Mouse (Mus musculus) heart, adult 2 months (tissue): ENCODE measurements around the gene Ntn1.

Experiments
- CTCF ChIP-seq: fragments of 200-600 bp; IDR thresholded peaks from 2 replicates; pipeline ENCODE4 v1.8.1; 2022; ENCODE audit warnings: antibody characterized with exemption, mild to moderate bottlenecking, moderate library complexity
- EP300 ChIP-seq: fragments of 200-500 bp; IDR thresholded peaks from 2 replicates; pipeline ENCODE4 v1.6.1; 2011; ENCODE audit warnings: low read depth, low read length, control low read depth; ENCODE audit not compliant: insufficient read depth
- POLR2A ChIP-seq: fragments of 200-500 bp; IDR thresholded peaks from 2 replicates; pipeline ENCODE4 v1.6.1; 2011; ENCODE audit warnings: mild to moderate bottlenecking, low read depth, low read length, control low read depth; ENCODE audit not compliant: insufficient read depth

- TF ChIP-seq POLR2A (no peak), CTCF (no peak), EP300 (no peak)
Measured at GRCm38 (mm10) chr11:68213896-68214295, 186.7 kb downstream of the Ntn1 start.
